Mouse (Mus musculus) forebrain, embryonic 16.5 days (tissue): ENCODE measurements around the gene 1700010I14Rik. TPM values are rescaled to one million over a fixed set of nuclear protein-coding genes. Genes with fewer than 3 reads are reported as not detected.

Experiments used
- ATAC-seq: fragments of 200-750 bp; cut with Nextera tagmentation; 2 replicates; pipeline ENCODE4 v1.8.0; 2017; ENCODE audit warnings: mild to moderate bottlenecking, moderate library complexity
- H3K27ac ChIP-seq: fragments of 300-500 bp; sonication (generic); 2 replicates; pipeline ENCODE4 v1.5.1; 2014; ENCODE audit warnings: low read length, control low read depth
- H3K27me3 ChIP-seq: fragments of 300-500 bp; sonication (generic); replicated peaks from 2 replicates; pipeline ENCODE4 v1.6.1; 2014; ENCODE audit warnings: low read length; ENCODE audit not compliant: control insufficient read depth, insufficient read depth
- H3K36me3 ChIP-seq: fragments of 300-500 bp; sonication (generic); 2 replicates; pipeline ENCODE4 v1.6.1; 2014; ENCODE audit not compliant: control insufficient read depth, insufficient read depth
- H3K4me1 ChIP-seq: fragments of 300-500 bp; sonication (generic); replicated peaks from 2 replicates; pipeline ENCODE4 v1.6.1; 2014; ENCODE audit warnings: low read length; ENCODE audit not compliant: control insufficient read depth, insufficient read depth
- H3K4me2 ChIP-seq: fragments of 300-500 bp; sonication (generic); 2 replicates; pipeline ENCODE4 v1.6.1; 2014; ENCODE audit warnings: mild to moderate bottlenecking, low read length, control low read depth
- H3K4me3 ChIP-seq: fragments of 300-500 bp; sonication (generic); replicated peaks from 2 replicates; pipeline ENCODE4 v1.5.1; 2014; ENCODE audit warnings: mild to moderate bottlenecking, low read length, control low read depth
- H3K9ac ChIP-seq: fragments of 300-500 bp; sonication (generic); replicated peaks from 2 replicates; pipeline ENCODE4 v1.6.1; 2014; ENCODE audit warnings: low read depth, low read length, control low read depth
- H3K9me3 ChIP-seq: fragments of 300-500 bp; sonication (generic); 2 replicates; pipeline ENCODE4 v1.6.1; 2016; ENCODE audit warnings: low read length; ENCODE audit not compliant: control insufficient read depth
- WGBS: fragments of 180-500 bp; shearing (Covaris S2); extraction: QIAGEN DNeasy Blood & Tissue Kit; methylation state at CpG from one replicate; pipeline ENCODE4 v1.1.7; 2014; 5-methylcytosine and 5-hydroxymethylcytosine counted together
- polyA plus RNA-seq: library from polyadenylated mRNA; unstranded; fragments of >200 nt; fragmentation: Nextera tagmentation; extraction: Ambion mirVana; gene quantifications from 2 replicates; pipeline ENCODE4 v1.2.1, GENCODE M21; 2015

Gene 1700010I14Rik
- polyA plus RNA-seq, 1 experiment from 2014 or later, result 1.5 TPM

GRCm38 (mm10) chr17:9035561-9036348 is 47.6 kb downstream of the 1700010I14Rik start:
- 48% methylated on average over 8 of the region's 8 CpGs for WGBS
- H3K4me3 ChIP-seq, result no peak overlapping the region
- peaks cover 16% of the 10 kb centered on the region for H3K4me1 ChIP-seq
- H3K9me3 ChIP-seq, result no peaks in the 10 kb centered on the region
- no peaks in the 10 kb centered on the region for H3K36me3 ChIP-seq
- H3K27ac ChIP-seq, result no peak overlapping the region
- ATAC-seq, result no peak
- no peaks in the 10 kb centered on the region for H3K27me3 ChIP-seq
- no peak overlapping the region for H3K9ac ChIP-seq
- H3K4me2 ChIP-seq, result no peak overlapping the region

GRCm38 (mm10) chr17:9042723-9043122 is 54.6 kb downstream of the 1700010I14Rik start:
- 64% methylated on average over 2 of the region's 2 CpGs for WGBS
- H3K9me3 ChIP-seq, result no peaks in the 10 kb centered on the region

GRCm38 (mm10) chr17:9052441-9052980 is 64.4 kb downstream of the 1700010I14Rik start:
- 33% methylated on average over 13 of the region's 13 CpGs for WGBS
- no peaks in the 10 kb centered on the region for H3K9me3 ChIP-seq
- no peak for ATAC-seq

More at GRCm38 (mm10) chr17:9042723-9043122, 54.6 kb downstream of the 1700010I14Rik start:
- H3K27me3 ChIP-seq, result no peaks in the 10 kb centered on the region
- H3K4me2 ChIP-seq, result no peak overlapping the region
- no peak overlapping the region for H3K9ac ChIP-seq
- no peaks in the 10 kb centered on the region for H3K4me1 ChIP-seq
- ATAC-seq, result no peak
- no peaks in the 10 kb centered on the region for H3K36me3 ChIP-seq
- no peak overlapping the region for H3K4me3 ChIP-seq
- no peak overlapping the region for H3K27ac ChIP-seq

GRCm38 (mm10) chr17:9059360-9059932 is 71.3 kb downstream of the 1700010I14Rik start:
- Histone ChIP-seq H3K36me3 (no peaks in the 10 kb centered on the region), H3K9ac (no peak overlapping the region), H3K4me1 (no peaks in the 10 kb centered on the region), H3K4me2 (no peak overlapping the region), H3K27me3 (no peaks in the 10 kb centered on the region), H3K27ac (no peak overlapping the region), H3K9me3 (no peaks in the 10 kb centered on the region), H3K4me3 (no peak overlapping the region)
- ATAC-seq, result no peak
- WGBS, result 81% methylated on average over 8 of the region's 8 CpGs

More at GRCm38 (mm10) chr17:9052441-9052980, 64.4 kb downstream of the 1700010I14Rik start:
- Histone ChIP-seq H3K36me3 (no peaks in the 10 kb centered on the region), H3K4me1 (no peaks in the 10 kb centered on the region), H3K9ac (no peak overlapping the region), H3K4me2 (no peak overlapping the region), H3K4me3 (no peak overlapping the region), H3K27ac (no peak overlapping the region), H3K27me3 (no peaks in the 10 kb centered on the region)
